Mouse (Mus musculus): ENCODE data around the gene Fam83g. TPM values are rescaled to one million over a fixed set of nuclear protein-coding genes. Genes with fewer than 3 reads are reported as not detected.

Fam83g gene
- polyA plus RNA-seq, 1 experiment from 2014 or later: 0.56 TPM

- WGBS: 51% methylated on average over 4 of the region's 4 CpGs
- no peak for ATAC-seq (ENCODE audit: low FRiP score, low read depth)
- no peak overlapping the region for H3K4me3 ChIP-seq
- no peak overlapping the region for H3K9ac ChIP-seq
- no peak overlapping the region for H3K27ac ChIP-seq
- no peak overlapping the region for H3K4me2 ChIP-seq (replicated peaks)
- no peaks in the 10 kb centered on the region for H3K4me1 ChIP-seq
- H3K27me3 ChIP-seq (replicated peaks): no peaks in the 10 kb centered on the region
- no peaks in the 10 kb centered on the region for H3K36me3 ChIP-seq
- no peaks in the 10 kb centered on the region for H3K9me3 ChIP-seq
These were observed 28.2 kb upstream of the Fam83g start for GRCm38 (mm10) chr11:61655649-61656048.

GRCm38 (mm10) chr11:61656148-61656850 lies 27.6 kb upstream of the Fam83g start:
- Histone ChIP-seq H3K36me3 (no peaks in the 10 kb centered on the region), H3K27ac (no peak overlapping the region), H3K4me1 (no peaks in the 10 kb centered on the region), H3K9ac (0 out of 2 replicates have a peak overlapping the region, but pooled peaks have one; percentile 29), H3K27me3 (replicated peaks) (no peaks in the 10 kb centered on the region), H3K4me2 (replicated peaks) (no peak overlapping the region), H3K4me3 (no peak overlapping the region), H3K9me3 (no peaks in the 10 kb centered on the region)
- WGBS: 75% methylated on average over 6 of the region's 6 CpGs
- no peak for ATAC-seq (ENCODE audit: low FRiP score, low read depth)

- no peak overlapping the region for H3K9ac ChIP-seq
- no peak for ATAC-seq (ENCODE audit: low FRiP score, low read depth)
- 75% methylated on average over 2 of the region's 2 CpGs for WGBS
- no peaks in the 10 kb centered on the region for H3K27me3 ChIP-seq (replicated peaks)
- H3K27ac ChIP-seq: no peak overlapping the region
- H3K4me2 ChIP-seq (replicated peaks): no peak overlapping the region
- H3K36me3 ChIP-seq: no peaks in the 10 kb centered on the region
- H3K9me3 ChIP-seq: no peaks in the 10 kb centered on the region
- no peak overlapping the region for H3K4me3 ChIP-seq
- H3K4me1 ChIP-seq: no peaks in the 10 kb centered on the region
These were observed 26.5 kb upstream of the Fam83g start for GRCm38 (mm10) chr11:61657432-61657831.

GRCm38 (mm10) chr11:61658360-61658922 lies 25.4 kb upstream of the Fam83g start:
- H3K9ac ChIP-seq: no peak overlapping the region
- H3K9me3 ChIP-seq: no peaks in the 10 kb centered on the region
- no peaks in the 10 kb centered on the region for H3K36me3 ChIP-seq
- H3K4me3 ChIP-seq: no peak overlapping the region
- H3K4me2 ChIP-seq (replicated peaks): no peak overlapping the region
- ATAC-seq (ENCODE audit: low FRiP score, low read depth): no peak
- WGBS: 92% methylated on average over 3 of the region's 3 CpGs
- H3K27ac ChIP-seq: no peak overlapping the region
- no peaks in the 10 kb centered on the region for H3K4me1 ChIP-seq
- H3K27me3 ChIP-seq (replicated peaks): no peaks in the 10 kb centered on the region

GRCm38 (mm10) chr11:61659011-61659858 lies 24.7 kb upstream of the Fam83g start:
- no peaks in the 10 kb centered on the region for H3K27me3 ChIP-seq (replicated peaks)
- 92% methylated on average over 4 of the region's 4 CpGs for WGBS
- no peaks in the 10 kb centered on the region for H3K4me1 ChIP-seq
- H3K9me3 ChIP-seq: no peaks in the 10 kb centered on the region
- ATAC-seq (ENCODE audit: low FRiP score, low read depth): no peak
- no peak overlapping the region for H3K4me3 ChIP-seq
- H3K4me2 ChIP-seq (replicated peaks): no peak overlapping the region
- H3K36me3 ChIP-seq: no peaks in the 10 kb centered on the region
- no peak overlapping the region for H3K27ac ChIP-seq
- no peak overlapping the region for H3K9ac ChIP-seq

- Histone ChIP-seq H3K27me3 (replicated peaks) (no peaks in the 10 kb centered on the region), H3K4me2 (replicated peaks) (no peak overlapping the region), H3K36me3 (no peaks in the 10 kb centered on the region), H3K9me3 (no peaks in the 10 kb centered on the region), H3K27ac (no peak overlapping the region), H3K9ac (no peak overlapping the region), H3K4me1 (no peaks in the 10 kb centered on the region), H3K4me3 (no peak overlapping the region)
- 90% methylated on average over 8 of the region's 8 CpGs for WGBS
- no peak for ATAC-seq (ENCODE audit: low FRiP score, low read depth)
These were observed 23.9 kb upstream of the Fam83g start for GRCm38 (mm10) chr11:61660001-61660400.

- no peak overlapping the region for H3K9ac ChIP-seq
- H3K27ac ChIP-seq: no peak overlapping the region
- H3K9me3 ChIP-seq: no peaks in the 10 kb centered on the region
- no peak overlapping the region for H3K4me2 ChIP-seq (replicated peaks)
- H3K4me3 ChIP-seq: no peak overlapping the region
- no peaks in the 10 kb centered on the region for H3K27me3 ChIP-seq (replicated peaks)
- ATAC-seq (ENCODE audit: low FRiP score, low read depth): no peak
- H3K4me1 ChIP-seq: no peaks in the 10 kb centered on the region
- H3K36me3 ChIP-seq: no peaks in the 10 kb centered on the region
- 74% methylated on average over 7 of the region's 7 CpGs for WGBS
These were observed 23.0 kb upstream of the Fam83g start for GRCm38 (mm10) chr11:61660806-61661392.

- Histone ChIP-seq H3K27ac (no peak overlapping the region), H3K36me3 (no peaks in the 10 kb centered on the region), H3K9me3 (no peaks in the 10 kb centered on the region), H3K4me3 (no peak overlapping the region), H3K9ac (no peak overlapping the region), H3K4me2 (replicated peaks) (no peak overlapping the region), H3K4me1 (no peaks in the 10 kb centered on the region), H3K27me3 (replicated peaks) (no peaks in the 10 kb centered on the region)
- 90% methylated on average over 5 of the region's 5 CpGs for WGBS
- ATAC-seq (ENCODE audit: low FRiP score, low read depth): no peak
These were observed 21.7 kb upstream of the Fam83g start for GRCm38 (mm10) chr11:61662189-61662588.

GRCm38 (mm10) chr11:61665401-61665800 lies 18.5 kb upstream of the Fam83g start:
- Histone ChIP-seq H3K36me3 (no peaks in the 10 kb centered on the region), H3K4me1 (no peaks in the 10 kb centered on the region), H3K9ac (no peak overlapping the region), H3K4me3 (no peak overlapping the region), H3K27me3 (replicated peaks) (no peaks in the 10 kb centered on the region), H3K27ac (no peak overlapping the region), H3K4me2 (replicated peaks) (no peak overlapping the region), H3K9me3 (no peaks in the 10 kb centered on the region)
- WGBS: 89% methylated on average over 4 of the region's 4 CpGs
- no peak for ATAC-seq (ENCODE audit: low FRiP score, low read depth)

- Histone ChIP-seq H3K27me3 (replicated peaks) (no peaks in the 10 kb centered on the region), H3K27ac (no peak overlapping the region), H3K4me3 (no peak overlapping the region), H3K9me3 (no peaks in the 10 kb centered on the region), H3K4me2 (replicated peaks) (no peak overlapping the region), H3K36me3 (no peaks in the 10 kb centered on the region), H3K4me1 (no peaks in the 10 kb centered on the region), H3K9ac (no peak overlapping the region)
- ATAC-seq (ENCODE audit: low FRiP score, low read depth): no peak
- WGBS: 59% methylated on average over 7 of the region's 7 CpGs
These were observed 17.7 kb upstream of the Fam83g start for GRCm38 (mm10) chr11:61665991-61666799.

- Histone ChIP-seq H3K4me3 (no peak overlapping the region), H3K27me3 (replicated peaks) (no peaks in the 10 kb centered on the region; the same call in 1 of the 2 replicates), H3K4me1 (no peaks in the 10 kb centered on the region), H3K4me2 (replicated peaks) (no peak overlapping the region), H3K9ac (no peak overlapping the region), H3K9me3 (no peaks in the 10 kb centered on the region), H3K27ac (no peak overlapping the region), H3K36me3 (no peaks in the 10 kb centered on the region)
- ATAC-seq (ENCODE audit: low FRiP score, low read depth): no peak
- 85% methylated on average over 5 of the region's 5 CpGs for WGBS
These were observed 16.6 kb upstream of the Fam83g start for GRCm38 (mm10) chr11:61667248-61667647.

Data from neural tube, embryonic 12.5 days (tissue).